Mouse (Mus musculus): ENCODE measurements at regions not wholly inside any gene's neighbourhood (a gene's known extent, or its start where the extent isn't known, plus 50 kb on each side); places are given as distances from the start of the nearest gene placed in this dataset.

- DNase-seq = peak; percentile 33 to 46
Measured at GRCm38 (mm10) chr4:142772751-142773455, 439.9 kb downstream of the Prdm2 start.

- no peak for DNase-seq
Measured at GRCm38 (mm10) chr4:142771520-142772150, 441.2 kb downstream of the Prdm2 start.

GRCm38 (mm10) chr4:142770177-142770576, 442.6 kb downstream of the Prdm2 start:
- no peak for DNase-seq

GRCm38 (mm10) chr4:142767665-142768064, 445.1 kb downstream of the Prdm2 start:
- DNase-seq = no peak

- no peak for DNase-seq
Measured at GRCm38 (mm10) chr4:142761577-142761976, 451.2 kb downstream of the Prdm2 start.

- DNase-seq = no peak
Measured at GRCm38 (mm10) chr4:142758102-142758501, 454.7 kb downstream of the Prdm2 start.

- DNase-seq = no peak
Measured at GRCm38 (mm10) chr4:142756332-142756731, 456.5 kb downstream of the Prdm2 start.

- DNase-seq = no peak
Measured at GRCm38 (mm10) chr4:142749918-142750317, 462.9 kb downstream of the Prdm2 start.

GRCm38 (mm10) chr4:142723554-142723907, 484.3 kb upstream of the Kazn start:
- DNase-seq = no peak

GRCm38 (mm10) chr4:142722845-142723553, 483.8 kb upstream of the Kazn start:
- no peak for DNase-seq

- DNase-seq = no peak
Measured at GRCm38 (mm10) chr4:142701606-142702005, 462.4 kb upstream of the Kazn start.

- DNase-seq = no peak
Measured at GRCm38 (mm10) chr4:142694926-142695325, 455.7 kb upstream of the Kazn start.

- DNase-seq = no peak
Measured at GRCm38 (mm10) chr4:142688241-142688640, 449.0 kb upstream of the Kazn start.

- DNase-seq = no peak
Measured at GRCm38 (mm10) chr4:142677426-142677825, 438.2 kb upstream of the Kazn start.

- peak in 1 of 2 experiments; percentile 15 for DNase-seq
Measured at GRCm38 (mm10) chr4:142674641-142675465, 435.7 kb upstream of the Kazn start.

- no peak for DNase-seq
Measured at GRCm38 (mm10) chr4:142671872-142672458, 432.8 kb upstream of the Kazn start.

- DNase-seq = no peak
Measured at GRCm38 (mm10) chr4:142664781-142665180, 425.6 kb upstream of the Kazn start.

GRCm38 (mm10) chr4:142658156-142658555, 419.0 kb upstream of the Kazn start:
- no peak for DNase-seq

- no peak for DNase-seq
Measured at GRCm38 (mm10) chr4:142641069-142641468, 401.9 kb upstream of the Kazn start.

GRCm38 (mm10) chr4:142639340-142639733, 400.1 kb upstream of the Kazn start:
- DNase-seq = no peak

- peak in 1 of 2 experiments; percentile 11 for DNase-seq
Measured at GRCm38 (mm10) chr4:142638733-142639339, 399.6 kb upstream of the Kazn start.

GRCm38 (mm10) chr4:142638057-142638456, 398.9 kb upstream of the Kazn start:
- no peak for DNase-seq
